Mouse (Mus musculus) liver, adult (tissue): ENCODE data around the gene Elmod1.

Experiments used
- GATA4 ChIP-seq: IDR thresholded peaks from 2 replicates; pipeline ENCODE4 v1.6.1; 2014; ENCODE audit warnings: mild to moderate bottlenecking, low read length; ENCODE audit not compliant: insufficient replicate concordance

Elmod1 gene

DNA sequence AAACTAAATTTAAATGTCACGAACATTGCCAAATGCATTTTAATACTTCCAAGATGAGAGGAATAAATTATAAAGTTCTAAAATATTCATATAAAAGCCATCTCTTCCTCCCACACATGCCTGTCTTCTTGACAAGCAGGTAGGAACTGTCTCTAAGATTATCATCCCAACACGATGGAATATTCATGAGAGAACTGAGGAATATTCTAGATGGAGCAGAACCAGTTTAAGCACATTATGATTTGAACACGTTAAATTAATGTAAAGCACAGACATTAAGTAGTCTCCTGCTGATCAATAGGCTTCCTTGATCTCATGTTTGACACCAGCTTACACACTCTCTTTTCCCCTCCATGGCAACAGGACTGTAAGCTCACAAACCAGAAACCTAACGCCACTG is 41.7 kb downstream of the Elmod1 start:
- no peak for TF ChIP-seq GATA4

GRCm38 (mm10) chr9:53930906-53931305 is 44.2 kb downstream of the Elmod1 start:
- no peak for TF ChIP-seq GATA4

DNA sequence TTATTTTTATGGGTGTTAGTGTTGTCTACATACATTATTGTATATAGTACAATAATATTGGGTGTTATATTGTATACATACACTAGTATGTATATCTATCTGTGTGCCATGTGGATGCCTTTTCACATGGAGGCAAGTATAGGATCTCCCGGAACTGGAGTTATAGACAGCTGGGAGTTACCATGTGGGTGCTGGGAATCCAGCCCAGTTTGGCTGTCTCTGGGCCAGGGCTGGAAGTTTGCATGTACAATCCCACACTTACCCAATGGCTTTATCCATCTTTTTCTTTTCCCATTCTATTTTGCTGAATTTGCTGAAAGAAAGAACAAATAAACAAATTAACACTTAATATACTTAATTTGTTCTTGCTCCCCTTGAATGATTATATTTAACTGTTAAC is 54.0 kb downstream of the Elmod1 start:
- no peak for TF ChIP-seq GATA4

DNA sequence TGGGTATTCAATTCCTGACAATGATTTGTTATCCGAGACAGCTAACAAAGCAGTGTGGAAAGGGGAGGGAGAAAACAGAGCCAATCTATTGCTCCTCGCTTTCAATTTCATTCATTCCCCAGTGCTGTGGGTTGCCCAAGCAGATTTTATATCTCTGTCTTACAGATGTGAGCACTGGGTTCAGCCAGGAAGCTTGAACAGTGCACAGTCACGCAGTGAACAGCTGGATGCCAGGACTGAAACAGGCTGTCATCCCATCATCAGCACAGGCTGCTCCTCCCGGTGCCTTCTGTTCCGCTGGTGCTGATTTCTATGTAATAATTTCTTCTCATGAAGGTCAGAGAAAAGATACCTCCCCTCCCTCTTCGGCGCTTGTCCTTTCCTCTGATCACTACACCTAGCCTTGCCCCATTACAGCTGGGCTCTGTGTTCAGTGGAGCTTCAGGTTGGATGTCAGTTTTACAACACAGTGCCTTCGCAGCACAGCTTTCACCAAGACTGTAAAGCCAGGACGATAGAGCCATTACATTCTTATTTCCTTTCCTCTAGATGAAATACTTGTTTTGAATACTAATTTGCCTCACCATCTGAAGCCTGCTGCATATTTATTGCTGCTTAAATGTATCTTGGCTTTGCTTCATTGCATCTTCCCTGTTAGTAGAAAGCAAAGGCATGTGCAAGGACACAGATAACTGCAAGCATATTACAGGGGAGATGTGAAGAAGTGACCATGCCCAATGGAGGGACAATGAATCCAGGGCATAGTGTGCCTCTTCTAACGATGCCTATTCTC is 59.0 kb downstream of the Elmod1 start:
- TF ChIP-seq GATA4, result no peak

GRCm38 (mm10) chr9:53910823-53911222 is 64.3 kb downstream of the Elmod1 start:
- no peak for TF ChIP-seq GATA4

GRCm38 (mm10) chr9:53910331-53910730 is 64.8 kb downstream of the Elmod1 start:
- no peak for TF ChIP-seq GATA4

GRCm38 (mm10) chr9:53906798-53907197 is 68.3 kb downstream of the Elmod1 start:
- no peak for TF ChIP-seq GATA4

GRCm38 (mm10) chr9:53905418-53905817 is 69.7 kb downstream of the Elmod1 start:
- TF ChIP-seq GATA4, result no peak

DNA sequence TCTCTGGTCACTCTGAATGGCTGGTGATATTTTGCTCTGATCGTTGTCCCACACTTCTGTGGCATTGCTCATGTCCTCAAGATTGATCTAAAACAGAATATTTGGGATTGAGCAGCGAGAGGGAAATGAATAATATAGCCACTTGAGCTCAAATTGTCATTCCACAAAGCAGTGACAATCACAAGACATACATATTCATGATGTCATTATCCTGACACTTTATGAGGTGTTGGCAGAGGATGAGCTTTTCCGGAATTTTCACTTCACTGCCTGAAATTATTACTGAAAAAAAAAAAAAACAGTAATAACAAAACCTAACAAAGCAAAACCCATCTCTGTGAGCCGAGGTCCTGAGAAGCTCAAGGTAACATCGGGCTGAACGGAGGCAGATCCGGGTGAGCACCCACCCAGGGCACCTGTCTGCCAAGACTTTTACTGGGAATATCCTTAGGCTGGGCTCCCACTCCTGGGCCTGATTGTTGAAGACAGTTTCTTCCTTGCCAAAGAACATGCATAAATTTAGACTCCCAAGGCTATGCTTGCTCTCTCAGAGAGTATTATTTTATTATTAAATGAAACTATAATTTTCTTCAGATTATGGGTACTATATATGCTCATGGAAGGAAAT is 71.8 kb downstream of the Elmod1 start:
- TF ChIP-seq GATA4, result no peak

DNA sequence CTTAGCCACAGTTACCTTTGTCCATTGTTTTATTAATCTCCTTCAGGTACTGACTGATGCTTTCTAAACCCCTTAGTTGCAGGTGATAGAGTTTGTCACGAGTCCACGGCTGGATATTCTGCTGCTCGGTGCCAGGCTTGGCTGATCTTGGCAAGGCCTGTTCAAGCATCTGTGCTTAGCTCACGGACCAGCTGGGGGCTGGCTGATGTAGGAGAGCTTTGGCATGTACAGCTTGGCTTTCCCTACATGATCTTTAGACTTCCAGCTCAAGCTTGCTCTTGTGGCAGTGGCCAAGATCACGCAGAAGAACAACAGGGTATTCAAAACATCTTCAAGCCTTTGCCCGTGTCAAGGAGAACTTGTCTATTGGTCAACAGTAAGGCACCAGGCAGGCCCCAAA is 75.3 kb downstream of the Elmod1 start:
- TF ChIP-seq GATA4, result no peak

DNA sequence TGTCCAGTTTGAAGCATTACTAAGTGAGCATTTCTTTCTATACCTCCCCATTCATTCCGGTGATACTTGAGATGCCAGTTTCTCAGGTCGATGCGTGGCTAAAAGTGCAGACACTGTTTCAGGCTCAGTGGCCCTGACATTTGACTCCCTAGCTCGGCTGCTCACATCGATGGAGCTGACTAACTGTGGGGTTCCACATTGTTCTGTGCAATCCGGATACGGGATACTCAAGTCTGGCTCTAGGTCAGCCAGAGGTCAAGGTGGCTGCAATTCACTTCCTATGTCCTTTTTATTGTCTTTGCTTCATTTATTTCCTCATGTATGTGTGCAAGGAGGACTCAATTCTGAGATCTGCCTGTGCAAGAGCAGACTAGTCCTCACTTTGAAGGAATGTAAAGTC is 79.3 kb downstream of the Elmod1 start:
- TF ChIP-seq GATA4, result no peak

GRCm38 (mm10) chr9:53890075-53890474 is 85.0 kb downstream of the Elmod1 start:
- TF ChIP-seq GATA4, result no peak

DNA sequence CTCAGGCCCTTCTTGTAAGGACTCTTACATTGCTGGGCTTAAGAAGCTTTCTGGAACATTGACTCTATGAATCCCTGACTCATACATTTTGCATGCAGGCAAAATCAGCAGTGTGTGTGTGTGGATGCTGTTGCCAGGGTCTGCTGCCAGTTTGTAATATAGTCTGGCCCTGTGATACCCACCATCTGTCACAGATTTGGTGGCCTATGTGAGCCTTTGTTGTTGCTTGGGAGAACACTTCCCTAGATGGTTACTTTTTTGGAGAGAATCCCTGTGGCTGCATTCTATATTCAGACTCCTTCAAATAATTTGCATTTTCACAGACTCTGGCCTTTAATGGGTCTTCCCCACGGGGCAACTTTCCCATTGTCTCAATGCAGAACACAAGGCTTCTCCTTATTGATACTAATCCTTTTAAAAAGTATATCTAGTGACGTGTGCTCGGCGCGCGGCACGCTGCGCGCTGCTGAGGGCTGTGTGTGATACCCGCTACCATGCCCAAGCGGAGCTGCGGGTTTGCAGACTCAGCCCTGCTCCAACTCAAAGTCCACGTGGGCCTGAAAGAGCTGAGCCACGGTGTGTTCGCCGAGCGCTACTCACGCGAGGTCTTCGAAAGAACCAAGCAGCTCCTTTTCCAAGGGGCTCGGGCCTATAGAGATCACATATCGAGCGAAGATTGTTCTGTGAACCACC is 91.4 kb downstream of the Elmod1 start:
- TF ChIP-seq GATA4, result no peak

- TF ChIP-seq GATA4, result no peak
Measured at GRCm38 (mm10) chr9:53877423-53877822, 97.7 kb downstream of the Elmod1 start.

GRCm38 (mm10) chr9:53873239-53873638 is 101.9 kb downstream of the Elmod1 start:
- TF ChIP-seq GATA4, result no peak
